Mouse (Mus musculus) adipose tissue, adult 10 weeks (tissue): Measurements from ENCODE around the gene Arl13b. TPM values are rescaled to one million over a fixed set of nuclear protein-coding genes. Genes with fewer than 3 reads are reported as not detected.

Experiments used
- polyA plus RNA-seq: library from polyadenylated mRNA; stranded (reverse); fragments of 350-450 nt; fragmentation: Illumina TruSeq; extraction: RNeasy Lipid Tissue Mini Kit (QIAGEN cat#74804); gene quantifications from one replicate; pipeline ENCODE4 v1.2.3, GENCODE M21; 2014; ENCODE audit warnings: low read depth, low replicate concordance

Gene Arl13b
- 14.9 TPM for polyA plus RNA-seq

GRCm38 (mm10) chr16:62846498-62847312, at the start of gene Arl13b:
Gene Arl13b, minus strand, starts transcription at chr16:62847040.

GRCm38 (mm10) chr16:62854191-62855068, 7.6 kb upstream of the Arl13b start, which contains the start of gene Pros1:
Gene Pros1, plus strand, starts transcription at chr16:62854307.

GRCm38 (mm10) chr16:62814491-62814890, 32.3 kb downstream of the Arl13b start, which contains the start of gene Stx19:
Gene Stx19, plus strand, starts transcription at chr16:62814676.

GRCm38 (mm10) chr16:62786621-62787331, 60.1 kb downstream of the Arl13b start, which contains the start of gene Nsun3:
Gene Nsun3, minus strand, starts transcription at chr16:62786818.

Other genes starting within 250 kb of the Arl13b start
- 11.6 TPM for gene Nsun3, start 60.2 kb downstream of the Arl13b start, polyA plus RNA-seq
- 1.6 TPM for gene Stx19, start 32.4 kb downstream of the Arl13b start, polyA plus RNA-seq
- 34.9 TPM for gene Pros1, start 7.3 kb upstream of the Arl13b start, polyA plus RNA-seq